ENCODE assay signal across 9 mouse cellular contexts in the genomic region with DNA sequence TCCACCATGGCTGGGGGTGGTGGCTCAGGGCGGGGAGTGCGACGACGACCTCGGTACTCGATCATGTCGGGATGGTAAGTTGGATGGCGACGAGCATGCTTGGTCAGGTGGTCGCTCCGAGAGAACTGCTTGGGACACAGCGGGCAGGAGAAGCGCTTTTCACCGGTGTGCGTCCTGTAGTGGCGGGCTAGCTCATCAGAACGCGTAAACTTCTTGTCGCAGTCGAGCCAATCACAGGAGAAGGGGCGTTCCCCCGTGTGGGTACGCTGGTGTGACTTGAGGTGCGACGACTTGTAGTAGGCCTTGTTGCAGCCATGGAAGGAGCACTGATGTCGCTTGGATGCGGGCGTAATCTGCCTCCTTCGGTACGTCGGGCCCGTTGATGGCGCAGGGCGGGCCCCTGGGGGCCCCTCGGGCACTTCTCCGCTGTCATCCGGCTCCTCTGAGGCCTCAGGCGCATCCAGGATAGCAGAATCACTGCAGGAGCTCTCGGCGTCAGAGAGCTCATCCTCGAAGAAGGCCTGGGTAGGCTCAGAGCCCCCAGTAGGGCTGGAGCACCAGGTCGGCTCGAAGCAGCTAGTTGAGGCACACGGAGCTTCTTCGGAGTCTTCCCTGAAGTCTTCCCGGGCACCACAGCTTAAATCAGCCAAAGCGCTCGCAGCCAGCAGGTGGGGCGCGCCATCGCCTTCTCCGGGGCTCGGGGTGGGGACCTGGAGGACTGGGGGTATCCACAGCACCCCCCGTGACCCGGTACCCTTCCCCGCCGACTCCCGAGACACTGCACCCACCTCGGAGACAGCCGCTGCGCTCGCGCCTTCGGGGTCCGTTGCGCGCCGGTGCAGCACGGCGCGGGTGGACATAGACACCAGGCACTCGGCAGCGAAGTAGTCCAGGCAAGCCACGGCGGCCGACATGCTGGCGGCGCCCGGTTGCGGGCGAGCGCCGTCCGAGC. TPM values are rescaled to one million over a fixed set of nuclear protein-coding genes. Genes with fewer than 3 reads are reported as not detected.
DNase-seq lines count a peak whose midpoint lies in the region; ATAC-seq and TF ChIP-seq lines count a peak whose summit lies in the region.
"Had no signal": no experiment of that assay in that cellular context is flagged by ENCODE, and none has a peak within 500 bp of the region (broad histone marks: within the 10 kb centered on the region; RNA-seq: fewer than 3 reads in every experiment).

No protein-coding gene starts in this region.

- peak overlapping the region; percentile 14; the same call in 1 of the 2 replicates for H3K9ac ChIP-seq in forebrain, postnatal 0 days
- peak overlapping the region; percentile 48 for H3K9ac ChIP-seq in intestine, embryonic 16.5 days (ENCODE audit: low read depth, low read length)
- 0 out of 2 replicates have a peak overlapping the region, but pooled peaks have one; percentile 10 for H3K9ac ChIP-seq in stomach, embryonic 14.5 days (replicated peaks; ENCODE audit: low read depth, low read length)

- TF ChIP-seq CTCF in forebrain, postnatal 0 days (IDR thresholded peaks at IDR 0.05; ENCODE audit: low read depth): no peak

- 3% methylated on average over 82 of the region's 84 CpGs for WGBS in forebrain, postnatal 0 days
- 5% methylated on average over 83 of the region's 84 CpGs for WGBS in intestine, embryonic 16.5 days
- 4% methylated on average over 84 of the region's 84 CpGs for WGBS in stomach, embryonic 14.5 days

- peak overlapping the region; percentile 89 for H3K4me3 ChIP-seq in megakaryocyte, embryonic 14.5 days (replicated peaks)
- H3K4me3 ChIP-seq in brown adipose tissue, adult 24 weeks (ENCODE audit: insufficient read depth, low read depth, low read length): peak overlapping the region; percentile 63
- peak overlapping the region; percentile 44 for H3K4me3 ChIP-seq in forebrain, postnatal 0 days (ENCODE audit: low read depth, low read length)
- H3K4me3 ChIP-seq in intestine, embryonic 16.5 days (ENCODE audit: low read length): peak overlapping the region; percentile 61
- peak overlapping the region; percentile 58 for H3K4me3 ChIP-seq in stomach, embryonic 14.5 days (ENCODE audit: low read depth, low read length)

- H3K4me1 ChIP-seq in megakaryocyte, embryonic 14.5 days: peaks cover 18% of the 10 kb centered on the region
- no peaks in the 10 kb centered on the region for H3K4me1 ChIP-seq in brown adipose tissue, adult 24 weeks (ENCODE audit: control insufficient read depth, insufficient read depth, insufficient read length, low read length)
- no peaks in the 10 kb centered on the region for H3K4me1 ChIP-seq in forebrain, postnatal 0 days (ENCODE audit: insufficient read depth)
- no peaks in the 10 kb centered on the region for H3K4me1 ChIP-seq in intestine, embryonic 16.5 days (ENCODE audit: control insufficient read depth, insufficient read depth, low read length)
- H3K4me1 ChIP-seq in stomach, embryonic 14.5 days (ENCODE audit: control insufficient read depth, insufficient read depth, low read length): no peaks in the 10 kb centered on the region

- H3K27me3 ChIP-seq in megakaryocyte, embryonic 14.5 days (replicated peaks): peaks cover 76% of the 10 kb centered on the region
- H3K27me3 ChIP-seq in forebrain, postnatal 0 days (ENCODE audit: insufficient read depth, low read length): peaks cover 65% of the 10 kb centered on the region
- H3K27me3 ChIP-seq in intestine, embryonic 16.5 days (replicated peaks; ENCODE audit: control insufficient read depth, insufficient read depth, low read length): peaks cover 28% of the 10 kb centered on the region
- peaks cover 30% of the 10 kb centered on the region for H3K27me3 ChIP-seq in stomach, embryonic 14.5 days (ENCODE audit: control insufficient read depth, insufficient read depth, low read length)

- H3K9me3 ChIP-seq in megakaryocyte, embryonic 14.5 days: peaks cover 12% of the 10 kb centered on the region
- H3K9me3 ChIP-seq in forebrain, postnatal 0 days (ENCODE audit: low read length): peaks cover 41% of the 10 kb centered on the region
- peaks cover 23% of the 10 kb centered on the region for H3K9me3 ChIP-seq in intestine, embryonic 16.5 days (ENCODE audit: control insufficient read depth, low read length)
- peaks cover 23% of the 10 kb centered on the region for H3K9me3 ChIP-seq in stomach, embryonic 14.5 days (ENCODE audit: control insufficient read depth, low read depth, low read length)

- H3K27ac ChIP-seq in brown adipose tissue, adult 24 weeks (replicated peaks; ENCODE audit: low read depth, low read length): no peak overlapping the region
- H3K27ac ChIP-seq in forebrain, postnatal 0 days (ENCODE audit: low read depth, low read length): no peak overlapping the region
- no peak overlapping the region for H3K27ac ChIP-seq in intestine, embryonic 16.5 days (ENCODE audit: low read length)
- no peak overlapping the region for H3K27ac ChIP-seq in stomach, embryonic 14.5 days (ENCODE audit: low read length)

- no peak for ATAC-seq in megakaryocyte, adult 5-6 weeks (ENCODE audit: poor library complexity, severe bottlenecking)
- ATAC-seq in forebrain, postnatal 0 days: no peak
- ATAC-seq in intestine, embryonic 16.5 days: no peak
- no peak for ATAC-seq in stomach, embryonic 14.5 days (ENCODE audit: insufficient number of reproducible peaks, insufficient read depth, low FRiP score, low read depth)

- no peaks in the 10 kb centered on the region for H3K36me3 ChIP-seq in megakaryocyte, embryonic 14.5 days (replicated peaks; ENCODE audit: low read length)
- H3K36me3 ChIP-seq in forebrain, postnatal 0 days (ENCODE audit: insufficient read depth): no peaks in the 10 kb centered on the region
- peaks cover 8% of the 10 kb centered on the region; the same call in 1 of the 2 replicates for H3K36me3 ChIP-seq in intestine, embryonic 16.5 days (ENCODE audit: control insufficient read depth, insufficient read depth, low read length)
- no peaks in the 10 kb centered on the region for H3K36me3 ChIP-seq in stomach, embryonic 14.5 days (ENCODE audit: control insufficient read depth, insufficient read depth, low read length)

- peak; percentile 52 for DNase-seq in forebrain, postnatal 0 days
- peak; percentile 62 for DNase-seq in lung, postnatal 14 days
- DNase-seq in Muller cell, postnatal 12 days (ENCODE audit: inconsistent ontology term): no peak

- peak overlapping the region; percentile 65 for H3K4me2 ChIP-seq in forebrain, postnatal 0 days (ENCODE audit: low read depth)
- H3K4me2 ChIP-seq in intestine, embryonic 16.5 days (ENCODE audit: low read depth, low read length): peak overlapping the region; percentile 87
- H3K4me2 ChIP-seq in stomach, embryonic 14.5 days (replicated peaks; ENCODE audit: low read depth, low read length): peak overlapping the region; percentile 77

RNA-seq across cellular contexts. Expression of gene Klf14, which starts 0.8 kb away (rescaled TPM):
- 0.71 TPM in 1 of 2 replicates, not detected in the other for polyA plus RNA-seq in megakaryocyte, embryonic 14.5 days (2012; ENCODE audit: insufficient read depth, low replicate concordance)
- not detected in 2 replicates for total RNA-seq in megakaryocyte, adult 5-6 weeks (2015)
- not detected in 2 replicates for total RNA-seq in megakaryocyte, adult 5-6 weeks (2017)
- polyA plus RNA-seq in brown adipose tissue, adult 24 weeks (2012; ENCODE audit: insufficient read depth, insufficient read length, missing spikeins): not detected in 2 replicates
- total RNA-seq in forebrain, postnatal 0 days (2014; rRNA removed): 0.54 and 0.95 TPM in 2 replicates
- polyA plus RNA-seq in forebrain, postnatal 0 days (2015; fragmentation: Nextera tagmentation; extraction: Ambion mirVana): 0.45 and 0.76 TPM in 2 replicates
- 1.5 and 1.6 TPM in 2 replicates for polyA plus RNA-seq in intestine, embryonic 16.5 days (2015; fragmentation: Nextera tagmentation; extraction: Ambion mirVana)
- polyA plus RNA-seq in stomach, embryonic 14.5 days (2014; fragmentation: Nextera tagmentation; extraction: Ambion mirVana): 3.7 and 5.4 TPM in 2 replicates
- total RNA-seq: liver, adult 2 months had no signal
- polyA plus RNA-seq: liver, adult 2 months had no signal

RNA-seq across cellular contexts. Expression of gene Tsga13, which starts 42.7 kb away (rescaled TPM):
- not detected in 2 replicates for polyA plus RNA-seq in megakaryocyte, embryonic 14.5 days (2012; ENCODE audit: insufficient read depth, low replicate concordance)
- not detected in 2 replicates for total RNA-seq in megakaryocyte, adult 5-6 weeks (2015)
- not detected in 2 replicates for total RNA-seq in megakaryocyte, adult 5-6 weeks (2017)
- polyA plus RNA-seq in brown adipose tissue, adult 24 weeks (2012; ENCODE audit: insufficient read depth, insufficient read length, missing spikeins): not detected in 2 replicates
- 0.15 TPM in 1 of 2 replicates, not detected in the other for total RNA-seq in forebrain, postnatal 0 days (2014; rRNA removed)
- polyA plus RNA-seq in forebrain, postnatal 0 days (2015; fragmentation: Nextera tagmentation; extraction: Ambion mirVana): 0.43 and 0.74 TPM in 2 replicates
- not detected in 2 replicates for polyA plus RNA-seq in intestine, embryonic 16.5 days (2015; fragmentation: Nextera tagmentation; extraction: Ambion mirVana)
- not detected in 2 replicates for polyA plus RNA-seq in stomach, embryonic 14.5 days (2014; fragmentation: Nextera tagmentation; extraction: Ambion mirVana)
- total RNA-seq: liver, adult 2 months had no signal
- polyA plus RNA-seq: liver, adult 2 months had no signal
